Mouse (Mus musculus) CD4-positive, CD25-positive, alpha-beta regulatory T cell (primary cell): ENCODE results near the gene Zfp740. TPM values are rescaled to one million over a fixed set of nuclear protein-coding genes. Genes with fewer than 3 reads are reported as not detected.

Experiments used
- polyA plus RNA-seq: library from polyadenylated mRNA; unstranded; fragments of 100-300 nt; shearing (Covaris generic); gene quantifications from one replicate; pipeline ENCODE4 v1.2.1, GENCODE M21; 2017

Zfp740 gene
- polyA plus RNA-seq, result 100 TPM

GRCm38 (mm10) chr15:102202971-102203834 is at the start of gene Zfp740:
TSS of gene Zfp740 (plus strand) at chr15:102203249.

GRCm38 (mm10) chr15:102204674-102205505 is 1.8 kb downstream of the Zfp740 start, which contains the start of gene Csad:
TSS of gene Csad (minus strand) at chr15:102204724.

GRCm38 (mm10) chr15:102231748-102232147 is 28.7 kb downstream of the Zfp740 start, which contains the start of gene Itgb7:
TSS of gene Itgb7 (minus strand) at chr15:102231944.

GRCm38 (mm10) chr15:102257202-102258075 is 54.4 kb downstream of the Zfp740 start, which contains the start of gene Rarg:
TSS of gene Rarg (minus strand) at chr15:102257517.

Other genes starting within 250 kb of the Zfp740 start
- not detected for gene Krt78, start 249.0 kb upstream of the Zfp740 start, polyA plus RNA-seq
- gene Krt8, start 198.8 kb upstream of the Zfp740 start, polyA plus RNA-seq, result 0.12 TPM
- 1.0 TPM for gene Krt18, start 175.1 kb upstream of the Zfp740 start, polyA plus RNA-seq
- 102 TPM for gene Eif4b, start 129.5 kb upstream of the Zfp740 start, polyA plus RNA-seq
- 1.5 TPM for gene Tns2, start 102.8 kb upstream of the Zfp740 start, polyA plus RNA-seq
- gene Spryd3, start 67.0 kb upstream of the Zfp740 start, polyA plus RNA-seq, result 50.9 TPM
- not detected for gene Igfbp6, start 58.9 kb upstream of the Zfp740 start, polyA plus RNA-seq
- 0.81 TPM for gene Soat2, start 52.7 kb upstream of the Zfp740 start, polyA plus RNA-seq
- 24.4 TPM for gene Csad, start 1.5 kb downstream of the Zfp740 start, polyA plus RNA-seq
- 1,211 TPM for gene Itgb7, start 28.7 kb downstream of the Zfp740 start, polyA plus RNA-seq
- gene Rarg, start 54.3 kb downstream of the Zfp740 start, polyA plus RNA-seq, result 43.7 TPM
- gene Gm9918, start 67.3 kb downstream of the Zfp740 start, polyA plus RNA-seq, result 0.08 TPM
- gene Mfsd5, start 76.2 kb downstream of the Zfp740 start, polyA plus RNA-seq, result 111 TPM
- 1.2 TPM for gene Espl1, start 93.0 kb downstream of the Zfp740 start, polyA plus RNA-seq
- gene Pfdn5, start 122.9 kb downstream of the Zfp740 start, polyA plus RNA-seq, result 400 TPM
- gene Myg1, start 128.5 kb downstream of the Zfp740 start, polyA plus RNA-seq, result 83.9 TPM
- 54.0 TPM for gene Aaas, start 147.5 kb downstream of the Zfp740 start, polyA plus RNA-seq
- not detected for gene Sp7, start 163.9 kb downstream of the Zfp740 start, polyA plus RNA-seq
- 14.1 TPM for gene Sp1, start 202.9 kb downstream of the Zfp740 start, polyA plus RNA-seq
- gene Amhr2, start 242.1 kb downstream of the Zfp740 start, polyA plus RNA-seq, result 0.14 TPM